Mouse (Mus musculus) bone marrow macrophage, adult 2 months (primary cell): Measurements from ENCODE around the gene Chn2. TPM values are rescaled to one million over a fixed set of nuclear protein-coding genes. Genes with fewer than 3 reads are reported as not detected.

Experiments used
- H3K27ac ChIP-seq: 2 replicates; pipeline ENCODE4 v1.5.1; 2012; ENCODE audit warnings: low read depth, low read length; ENCODE audit not compliant: insufficient read depth
- H3K4me1 ChIP-seq: 2 replicates; pipeline ENCODE4 v1.6.1; 2012; ENCODE audit warnings: low read length; ENCODE audit not compliant: control insufficient read depth, insufficient read depth
- H3K4me3 ChIP-seq: 2 replicates; pipeline ENCODE4 v1.5.1; 2012; ENCODE audit warnings: mild to moderate bottlenecking, low read length, moderate library complexity; ENCODE audit not compliant: insufficient read depth
- CTCF ChIP-seq: IDR thresholded peaks from 2 replicates; pipeline ENCODE4 v1.5.1; 2012; ENCODE audit warnings: low read depth, mild to moderate bottlenecking, low read length, moderate library complexity
- POLR2A ChIP-seq: IDR thresholded peaks from 2 replicates; pipeline ENCODE4 v1.6.1; 2012; ENCODE audit warnings: mild to moderate bottlenecking, low read depth, low read length, borderline replicate concordance
- polyA plus RNA-seq: library from polyadenylated mRNA; stranded (reverse); fragments of >200 nt; gene quantifications from 2 replicates; pipeline ENCODE4 v1.2.4, GENCODE M21; 2012; ENCODE audit not compliant: missing spikeins, insufficient read depth, insufficient read length

Chn2 gene
- polyA plus RNA-seq, 1 experiment: 9.5 TPM

DNA sequence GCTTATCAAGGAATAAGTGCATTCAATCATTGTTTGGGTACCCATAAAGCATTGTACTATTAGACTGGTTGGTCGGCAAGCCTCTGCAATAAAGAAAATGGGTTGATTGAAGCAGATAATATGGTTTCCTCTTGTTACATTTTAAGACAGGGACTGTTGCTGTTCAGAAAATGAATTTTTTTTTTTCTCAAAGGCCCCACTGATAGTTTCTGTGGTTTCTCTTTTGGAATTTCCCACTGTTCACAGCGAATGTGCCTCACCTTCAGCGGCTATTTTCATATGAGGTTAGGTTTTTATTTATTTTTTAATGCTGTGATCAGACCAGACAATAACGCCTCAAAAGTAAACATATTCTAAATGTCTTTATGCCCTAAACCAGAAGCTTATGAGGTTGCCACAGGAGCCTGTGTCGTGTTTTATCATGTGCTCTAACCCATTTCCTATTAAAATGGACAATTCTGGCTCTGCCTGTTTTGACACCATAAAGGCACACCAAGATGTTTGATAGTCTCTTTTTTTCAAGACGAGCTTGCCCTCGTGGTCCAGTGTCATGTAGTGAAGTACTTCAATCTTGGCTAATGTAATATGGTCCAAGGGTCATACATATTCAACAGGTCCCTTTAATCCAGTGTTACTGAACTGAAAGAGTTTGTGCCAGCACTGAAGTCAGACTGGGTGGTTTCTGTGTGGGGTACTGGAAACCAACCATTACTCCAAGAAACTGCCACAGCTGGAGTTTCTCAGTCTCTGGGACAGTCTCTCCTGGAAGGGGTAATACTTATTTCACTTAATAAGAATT lies 112.3 kb downstream of the Chn2 start:
- no peak overlapping the region for H3K27ac ChIP-seq
- TF ChIP-seq CTCF (no peak), POLR2A (no peak)
- H3K4me3 ChIP-seq: no peak overlapping the region
- peaks cover 8% of the 10 kb centered on the region for H3K4me1 ChIP-seq

DNA sequence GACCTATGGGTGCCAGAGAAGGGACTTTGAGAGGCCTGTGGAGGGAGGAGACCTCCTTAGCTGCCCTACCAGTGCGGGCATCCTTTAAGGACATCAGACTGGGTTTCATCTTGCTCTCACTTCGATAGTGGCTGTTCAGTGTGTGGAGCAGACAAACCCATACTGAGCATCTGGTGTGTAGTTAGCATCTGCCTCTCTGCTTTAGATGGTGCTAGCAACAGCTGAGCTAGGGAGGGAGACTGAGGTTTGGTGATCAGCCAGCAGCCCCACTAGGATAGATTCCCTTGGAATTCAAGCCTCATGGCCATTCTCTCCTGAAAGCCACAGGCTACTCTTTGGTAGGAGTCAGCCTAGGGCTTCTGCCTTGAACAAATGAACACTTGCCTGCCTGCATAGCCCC lies 117.7 kb downstream of the Chn2 start:
- Histone ChIP-seq H3K4me1 (peaks cover 30% of the 10 kb centered on the region), H3K4me3 (no peak overlapping the region), H3K27ac (no peak overlapping the region)
- TF ChIP-seq CTCF (no peak), POLR2A (no peak)

DNA sequence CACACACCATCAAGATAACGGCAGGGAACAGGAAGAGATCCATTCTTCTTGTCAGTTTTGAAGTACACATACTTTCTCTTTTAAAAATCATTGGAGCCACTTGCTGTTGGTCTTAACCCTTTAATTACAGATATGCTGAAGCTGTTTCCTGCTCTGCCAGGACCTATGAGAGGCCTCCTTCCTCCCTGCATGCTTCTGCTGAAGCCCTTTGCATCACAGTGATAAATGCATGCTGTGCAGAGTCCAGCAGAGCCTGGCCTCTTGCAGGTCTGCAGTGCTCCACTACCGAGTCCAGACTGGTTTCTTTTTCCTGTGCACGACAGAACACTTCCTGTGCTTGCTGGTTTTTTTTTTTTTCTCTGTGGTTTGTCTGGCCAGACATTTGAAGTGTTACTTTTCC lies 119.0 kb downstream of the Chn2 start:
- peaks cover 42% of the 10 kb centered on the region for H3K4me1 ChIP-seq
- TF ChIP-seq CTCF: no peak
- TF ChIP-seq POLR2A: no peak
- H3K27ac ChIP-seq: peak overlapping the region; percentile 23; the same call in 1 of the 2 replicates
- no peak overlapping the region for H3K4me3 ChIP-seq

DNA sequence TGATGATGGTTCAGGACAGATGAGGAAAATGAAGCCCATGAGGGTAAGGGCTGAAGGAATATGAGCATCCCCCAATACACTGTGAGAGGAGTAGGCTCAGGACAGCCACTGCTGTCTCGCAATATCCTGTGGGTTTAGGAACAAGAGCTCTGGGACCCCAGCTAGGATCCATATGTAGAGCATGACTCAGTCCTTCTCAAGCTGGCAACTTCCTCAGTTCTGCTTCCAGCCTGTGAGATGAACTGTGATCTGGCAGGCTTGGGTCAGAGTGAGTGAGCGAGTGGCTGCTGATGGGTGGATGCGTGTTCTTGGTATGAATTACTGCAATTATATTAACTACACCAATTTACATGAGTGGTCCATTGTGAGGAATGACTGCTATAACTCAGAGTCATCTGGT lies 121.3 kb downstream of the Chn2 start:
- Histone ChIP-seq H3K4me3 (no peak overlapping the region), H3K27ac (peak overlapping the region; percentile 36), H3K4me1 (peaks cover 49% of the 10 kb centered on the region)
- TF ChIP-seq CTCF (no peak), POLR2A (no peak)

DNA sequence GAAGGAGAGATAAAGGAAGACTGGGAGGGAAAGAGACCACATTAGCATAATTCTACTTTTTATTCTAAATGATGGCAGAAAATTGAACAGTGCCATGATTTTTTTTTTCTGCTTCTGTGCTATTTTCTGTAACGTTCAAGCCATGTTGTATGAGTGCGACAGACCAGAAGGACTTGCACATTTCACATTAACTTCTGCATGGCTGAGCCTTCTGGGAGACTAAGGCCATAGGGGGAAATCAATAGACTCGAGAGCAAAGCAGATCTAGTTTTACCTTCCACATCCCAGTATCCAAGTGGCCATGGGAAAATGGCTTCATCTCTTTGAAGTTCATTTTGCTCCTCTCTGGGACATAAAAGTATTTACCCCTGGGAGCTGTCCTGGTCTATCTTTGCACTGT lies 121.9 kb downstream of the Chn2 start:
- Histone ChIP-seq H3K4me3 (no peak overlapping the region), H3K4me1 (peaks cover 49% of the 10 kb centered on the region), H3K27ac (peak overlapping the region; percentile 36)
- TF ChIP-seq CTCF (no peak), POLR2A (no peak)

DNA sequence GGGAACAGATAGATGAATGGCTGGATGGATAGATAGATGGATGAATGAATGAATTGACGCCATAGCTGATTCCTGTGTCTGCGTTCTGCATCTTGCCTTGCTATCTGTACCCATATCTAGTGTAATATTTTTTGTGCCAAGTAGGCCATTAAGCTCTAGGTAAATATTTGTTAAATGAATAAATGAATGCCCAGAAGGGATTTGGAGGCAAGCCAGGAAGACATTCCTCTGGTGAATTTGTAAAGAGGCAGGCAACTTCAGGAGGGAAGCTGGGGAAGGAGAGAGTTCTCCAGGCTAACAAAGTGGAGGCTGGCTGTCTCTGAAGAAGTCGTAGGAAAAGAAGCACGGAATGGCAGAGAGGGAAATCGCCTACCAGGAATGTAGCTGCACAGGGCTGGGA lies 123.0 kb downstream of the Chn2 start:
- Histone ChIP-seq H3K4me3 (no peak overlapping the region), H3K4me1 (peaks cover 49% of the 10 kb centered on the region), H3K27ac (no peak overlapping the region; the same call in 1 of the 2 replicates)
- TF ChIP-seq POLR2A (no peak), CTCF (no peak)

DNA sequence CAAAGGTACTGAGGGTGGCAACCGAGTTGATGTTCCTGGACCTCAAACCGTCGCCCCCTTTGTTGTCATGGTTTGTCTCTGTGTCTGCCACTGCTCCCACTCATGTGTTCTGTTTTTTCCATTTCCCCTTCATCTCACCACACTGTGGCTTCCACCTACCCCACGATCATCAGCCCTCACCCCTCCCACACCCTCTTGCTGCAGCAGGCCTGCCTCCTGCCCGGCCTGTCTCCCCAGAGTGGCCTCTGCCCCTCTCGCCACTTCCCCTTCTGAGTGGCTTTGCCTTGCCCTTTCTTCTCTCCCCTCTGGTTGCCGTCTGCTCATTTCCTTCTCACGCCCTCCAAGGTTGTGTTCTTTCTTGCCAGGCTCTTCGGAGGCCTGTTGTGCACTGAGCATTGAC lies 123.4 kb downstream of the Chn2 start:
- TF ChIP-seq POLR2A: no peak
- TF ChIP-seq CTCF: no peak
- Histone ChIP-seq H3K4me3 (no peak overlapping the region), H3K27ac (no peak overlapping the region), H3K4me1 (peaks cover 47% of the 10 kb centered on the region)

DNA sequence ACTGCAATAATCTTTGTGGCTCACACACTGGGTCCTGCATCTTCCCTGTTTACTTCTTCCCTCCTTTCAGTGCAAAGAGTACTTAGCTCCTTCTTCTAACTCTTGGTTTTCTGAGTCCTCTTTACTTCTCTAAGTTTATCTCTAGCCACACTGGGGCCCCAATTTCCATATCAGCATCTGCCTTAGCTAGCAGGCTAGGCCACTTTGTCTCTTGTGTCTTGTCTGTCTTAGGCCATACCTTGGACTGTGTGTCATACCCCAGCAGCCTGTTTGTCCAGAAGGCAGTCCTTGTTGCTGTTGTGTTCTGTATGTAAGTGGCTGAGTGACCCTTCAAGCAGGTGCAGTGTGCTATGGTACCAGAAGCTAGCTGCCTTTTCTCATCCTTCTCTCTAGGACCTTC lies 124.3 kb downstream of the Chn2 start:
- Histone ChIP-seq H3K4me1 (peaks cover 43% of the 10 kb centered on the region), H3K27ac (no peak overlapping the region), H3K4me3 (no peak overlapping the region)
- TF ChIP-seq POLR2A: no peak
- no peak for TF ChIP-seq CTCF

DNA sequence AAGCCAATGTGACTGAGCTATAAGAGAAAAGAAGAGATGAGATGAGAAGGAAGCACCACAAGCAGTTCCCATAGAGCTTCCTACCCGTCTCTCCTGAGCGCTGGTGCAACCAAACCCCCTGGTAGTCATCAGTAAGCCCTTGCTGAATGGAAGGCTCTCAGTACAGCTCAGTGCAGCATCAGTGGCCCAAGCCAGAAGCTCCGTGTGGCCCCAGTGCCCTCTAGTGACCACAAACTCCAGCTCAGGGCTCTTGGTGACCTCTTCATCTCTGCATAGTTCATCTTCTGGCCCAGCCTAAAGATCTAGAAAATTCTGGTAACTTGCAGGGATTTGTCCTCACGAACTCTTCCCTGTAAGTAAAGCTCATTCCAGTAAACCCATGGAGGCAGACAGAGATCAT lies 125.4 kb downstream of the Chn2 start:
- H3K4me1 ChIP-seq: peaks cover 35% of the 10 kb centered on the region
- TF ChIP-seq CTCF (peak; percentile 83), POLR2A (no peak)
- no peak overlapping the region for H3K27ac ChIP-seq
- no peak overlapping the region for H3K4me3 ChIP-seq

DNA sequence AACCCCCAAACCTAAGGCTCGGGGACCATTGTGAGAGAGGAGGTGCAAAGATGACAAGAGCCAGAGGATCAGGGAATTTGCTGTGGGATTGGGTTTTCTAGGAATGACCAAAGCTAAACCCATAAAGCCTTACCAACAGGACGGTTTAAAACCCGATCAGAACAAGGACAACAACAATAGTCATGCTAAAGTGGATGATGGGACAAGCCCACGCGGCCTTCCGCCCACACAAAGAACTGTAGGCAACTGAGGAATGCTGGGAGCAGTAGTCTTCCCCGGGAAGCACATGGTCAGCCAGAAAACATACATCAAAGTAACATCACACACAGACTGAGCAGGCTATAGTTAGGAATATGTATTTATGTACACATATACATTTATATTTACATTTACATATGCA lies 125.9 kb downstream of the Chn2 start:
- H3K27ac ChIP-seq: no peak overlapping the region
- TF ChIP-seq POLR2A (no peak), CTCF (no peak)
- H3K4me3 ChIP-seq: no peak overlapping the region
- peaks cover 35% of the 10 kb centered on the region for H3K4me1 ChIP-seq
